22 mouse cellular contexts compared by ENCODE assay signal in genomic region chr4:54391536-54392208, GRCm38 (mm10).
A peak's percentile ranks its signal among the peaks of the same experiment; 100 is the strongest.
DNase-seq lines count a peak whose midpoint lies in the region; ATAC-seq and TF ChIP-seq lines count a peak whose summit lies in the region.
"Had no signal": no experiment of that assay in that cellular context is flagged by ENCODE, and none has a peak within 500 bp of the region (broad histone marks: within the 10 kb centered on the region; RNA-seq: fewer than 3 reads in every experiment).

No protein-coding gene starts in this region.

- no peaks in the 10 kb centered on the region for H3K4me1 ChIP-seq in kidney, embryonic 15.5 days
- H3K4me1 ChIP-seq in embryonic facial prominence, embryonic 10.5 days, result peaks cover 33% of the 10 kb centered on the region
- peaks cover 43% of the 10 kb centered on the region for H3K4me1 ChIP-seq in limb, embryonic 10.5 days
- no peaks in the 10 kb centered on the region for H3K4me1 ChIP-seq in lung, adult 2 months (ENCODE audit: control insufficient read depth, insufficient read depth, low read length)
- H3K4me1 ChIP-seq: hindbrain, embryonic 15.5 days had no signal

- H3K36me3 ChIP-seq in kidney, embryonic 15.5 days, result no peaks in the 10 kb centered on the region
- no peaks in the 10 kb centered on the region for H3K36me3 ChIP-seq in embryonic facial prominence, embryonic 10.5 days (replicated peaks)
- no peaks in the 10 kb centered on the region for H3K36me3 ChIP-seq in limb, embryonic 10.5 days
- H3K36me3 ChIP-seq: embryonic facial prominence, embryonic 13.5 days; heart, embryonic 10.5 days; hindbrain, embryonic 15.5 days had no signal

- no peak overlapping the region for H3K27ac ChIP-seq in kidney, embryonic 15.5 days
- H3K27ac ChIP-seq in embryonic facial prominence, embryonic 10.5 days (replicated peaks), result peak overlapping the region; percentile 52; the same call in 1 of the 2 replicates
- H3K27ac ChIP-seq in limb, embryonic 10.5 days, result peak overlapping the region; percentile 73
- H3K27ac ChIP-seq: embryonic facial prominence, embryonic 13.5 days; gastrocnemius, adult 2 months; heart, embryonic 10.5 days; hindbrain, embryonic 15.5 days; liver, embryonic 14.5 days had no signal

- ATAC-seq in kidney, embryonic 15.5 days (replicated peaks; ENCODE audit: low FRiP score), result peak; percentile 58; the same call in 1 of the 2 replicates
- ATAC-seq in cerebellum, adult (ENCODE audit: insufficient number of reproducible peaks, low FRiP score, low TSS enrichment), result no peak
- ATAC-seq: intestine, postnatal 0 days; Patski had no signal

- no peak for DNase-seq in kidney, postnatal 4 days
- peak; percentile 39 for DNase-seq in NIH3T3 (ENCODE audit: low read depth)
- DNase-seq in embryonic facial prominence, embryonic 10.5 days (ENCODE audit: low spot score), result peak; percentile 66
- DNase-seq in limb, embryonic 10.5 days (ENCODE audit: low spot score), result peak; percentile 54
- DNase-seq in lung, adult 2 months, result no peak
- no peak for DNase-seq in thymus, adult 18-20 months
- DNase-seq: adrenal gland, postnatal 10 days; cerebellum, postnatal 10 days; gastrocnemius, adult 2 months; heart, postnatal 14 days; midbrain, embryonic 14.5 days; retina, postnatal 1 day; thymus, postnatal 14 days had no signal

- TF ChIP-seq POLR2A in lung, adult 2 months (IDR thresholded peaks at IDR 0.05; ENCODE audit: borderline replicate concordance, extremely low read depth, low read depth, low read length), result no peak

- no peak overlapping the region for H3K4me3 ChIP-seq in kidney, embryonic 15.5 days (replicated peaks)
- H3K4me3 ChIP-seq in embryonic facial prominence, embryonic 10.5 days, result no peak overlapping the region
- H3K4me3 ChIP-seq in limb, embryonic 10.5 days, result no peak overlapping the region
- no peak overlapping the region for H3K4me3 ChIP-seq in lung, adult 2 months (replicated peaks; ENCODE audit: extremely low read depth, low read depth, low read length)
- H3K4me3 ChIP-seq: embryonic facial prominence, embryonic 13.5 days; gastrocnemius, adult 2 months; heart, embryonic 10.5 days; hindbrain, embryonic 15.5 days; myocyte had no signal

- 19% methylated on average over 7 of the region's 7 CpGs for WGBS in kidney, embryonic 15.5 days
- WGBS in embryonic facial prominence, embryonic 10.5 days, result 36% methylated on average over 7 of the region's 7 CpGs
- 6% methylated on average over 7 of the region's 7 CpGs for WGBS in limb, embryonic 10.5 days
- 55% methylated on average over 7 of the region's 7 CpGs for WGBS in lung, adult 2 months

- no peak for TF ChIP-seq CTCF in lung, adult 2 months (IDR thresholded peaks at IDR 0.05; ENCODE audit: insufficient read depth, low read length)

- no peaks in the 10 kb centered on the region for H3K27me3 ChIP-seq in kidney, embryonic 15.5 days
- H3K27me3 ChIP-seq in embryonic facial prominence, embryonic 10.5 days (replicated peaks; ENCODE audit: low read depth, poor library complexity, severe bottlenecking), result no peaks in the 10 kb centered on the region
- H3K27me3 ChIP-seq in limb, embryonic 10.5 days (ENCODE audit: low read depth, poor library complexity, severe bottlenecking), result no peaks in the 10 kb centered on the region
- H3K27me3 ChIP-seq: embryonic facial prominence, embryonic 13.5 days; hindbrain, embryonic 15.5 days; Patski had no signal

- H3K4me2 ChIP-seq in kidney, embryonic 15.5 days, result no peak overlapping the region
- H3K4me2 ChIP-seq: embryonic facial prominence, embryonic 13.5 days; hindbrain, embryonic 15.5 days had no signal

- H3K9ac ChIP-seq in kidney, embryonic 15.5 days, result no peak overlapping the region
- H3K9ac ChIP-seq: embryonic facial prominence, embryonic 13.5 days; hindbrain, embryonic 15.5 days; liver, embryonic 14.5 days had no signal

- H3K9me3 ChIP-seq in kidney, embryonic 15.5 days (replicated peaks), result no peaks in the 10 kb centered on the region
- H3K9me3 ChIP-seq in embryonic facial prominence, embryonic 10.5 days, result no peaks in the 10 kb centered on the region
- no peaks in the 10 kb centered on the region for H3K9me3 ChIP-seq in limb, embryonic 10.5 days (replicated peaks)
- H3K9me3 ChIP-seq: embryonic facial prominence, embryonic 13.5 days; heart, embryonic 10.5 days; hindbrain, embryonic 15.5 days had no signal

Comparison
In these comparisons a context has a peak if more than half of its experiments do, and no peak if none do; other contexts are left out.
1. DNase-seq: peak in NIH3T3 (single experiment), embryonic facial prominence, embryonic 10.5 days (single experiment) and limb, embryonic 10.5 days (single experiment); none in kidney, postnatal 4 days (0 of 2), lung, adult 2 months (single experiment) and thymus, adult 18-20 months (0 of 2).